Mouse (Mus musculus): ENCODE results near the gene Sema4b.

The Sema4b gene

DNA sequence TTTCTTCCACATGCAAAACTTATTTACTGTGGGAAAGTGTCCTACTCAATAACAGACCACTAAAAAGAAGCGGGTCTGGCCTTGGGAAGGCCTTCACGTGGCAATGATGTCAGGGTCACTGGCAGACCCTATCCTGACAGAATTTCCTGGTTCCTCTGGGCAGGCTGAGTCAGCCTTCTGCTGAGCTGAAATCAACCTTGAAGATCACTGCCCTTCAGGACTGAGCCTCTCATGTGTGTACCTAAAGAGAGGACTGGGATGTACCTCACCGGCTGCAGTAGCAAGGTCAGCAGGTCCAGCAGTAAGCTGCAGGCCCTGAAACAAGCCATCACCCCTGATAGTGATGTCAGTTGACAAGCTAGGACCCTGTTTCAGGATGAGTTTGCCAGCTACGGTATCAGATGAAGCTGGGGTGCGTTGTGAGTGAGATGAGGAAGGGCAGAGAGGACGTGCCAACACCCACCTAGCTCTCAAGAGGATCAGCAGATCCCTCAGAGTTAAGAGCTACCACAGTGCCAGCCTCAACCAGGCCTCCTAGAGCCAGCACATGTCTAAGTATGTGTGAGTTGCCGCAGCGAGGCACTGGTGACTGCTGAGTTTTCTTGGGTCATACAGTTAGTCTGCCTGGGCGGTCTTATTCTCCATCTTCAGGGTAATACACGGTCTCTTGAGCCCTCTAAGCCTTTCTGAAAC lies 8.5 kb upstream of the Sema4b start:
- DNase-seq: no peak

GRCm38 (mm10) chr7:80179327-80179726 lies 7.3 kb upstream of the Sema4b start:
- no peak for DNase-seq

GRCm38 (mm10) chr7:80179790-80180189 lies 6.9 kb upstream of the Sema4b start:
- DNase-seq: no peak

- no peak for DNase-seq
Measured at GRCm38 (mm10) chr7:80180202-80180601, 6.4 kb upstream of the Sema4b start.

GRCm38 (mm10) chr7:80181078-80181477 lies 5.6 kb upstream of the Sema4b start:
- DNase-seq: no peak

- DNase-seq: no peak
Measured at GRCm38 (mm10) chr7:80182139-80182538, 4.5 kb upstream of the Sema4b start.

DNA sequence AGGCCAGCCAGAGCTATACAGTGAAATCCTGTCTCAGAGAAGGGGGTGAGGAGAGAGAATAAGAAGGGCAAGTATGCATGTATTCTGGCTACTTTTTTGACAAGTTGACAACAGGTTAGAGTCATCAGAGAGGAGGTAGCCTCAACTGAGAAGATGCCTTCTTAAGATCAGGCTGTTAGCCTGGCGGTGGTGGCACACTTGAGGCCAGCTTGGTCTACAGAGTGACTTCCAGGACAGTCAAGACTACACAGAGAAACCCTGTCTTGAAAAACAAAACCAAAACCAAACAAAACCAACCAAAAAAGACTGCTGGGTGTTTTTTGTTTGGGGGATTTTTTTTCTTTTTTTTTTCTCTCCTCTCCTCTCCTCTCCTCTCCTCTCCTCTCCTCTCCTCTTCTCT lies 3.2 kb upstream of the Sema4b start:
- DNase-seq: no peak

DNA sequence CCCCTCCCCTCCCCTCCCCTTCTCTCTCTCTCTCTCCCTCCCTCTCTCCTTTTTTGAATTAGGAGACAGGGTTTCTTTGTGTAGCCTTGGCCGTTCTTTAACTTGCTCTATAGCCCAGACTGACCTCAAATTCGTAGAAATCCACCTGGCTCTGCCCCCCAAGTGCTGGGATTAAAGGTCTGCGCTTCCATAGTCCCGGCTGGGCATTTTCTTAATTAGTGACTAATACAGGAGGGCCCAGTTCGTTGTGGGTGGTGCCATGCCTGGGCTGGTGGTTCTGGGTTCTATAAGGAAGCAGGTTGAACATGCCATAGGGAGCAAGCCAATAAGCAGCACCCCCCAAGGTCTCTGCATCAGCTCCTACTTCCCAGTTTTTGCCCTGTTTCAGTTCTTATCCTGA lies 2.7 kb upstream of the Sema4b start:
- DNase-seq: no peak

- DNase-seq: no peak
Measured at GRCm38 (mm10) chr7:80184551-80184950, 2.1 kb upstream of the Sema4b start.

GRCm38 (mm10) chr7:80184968-80185367 lies 1.7 kb upstream of the Sema4b start:
- DNase-seq: no peak

- DNase-seq: no peak
Measured at GRCm38 (mm10) chr7:80186021-80186420, 620 bp upstream of the Sema4b start.

- DNase-seq: no peak
Measured at GRCm38 (mm10) chr7:80187501-80187900, 860 bp downstream of the Sema4b start.

DNA sequence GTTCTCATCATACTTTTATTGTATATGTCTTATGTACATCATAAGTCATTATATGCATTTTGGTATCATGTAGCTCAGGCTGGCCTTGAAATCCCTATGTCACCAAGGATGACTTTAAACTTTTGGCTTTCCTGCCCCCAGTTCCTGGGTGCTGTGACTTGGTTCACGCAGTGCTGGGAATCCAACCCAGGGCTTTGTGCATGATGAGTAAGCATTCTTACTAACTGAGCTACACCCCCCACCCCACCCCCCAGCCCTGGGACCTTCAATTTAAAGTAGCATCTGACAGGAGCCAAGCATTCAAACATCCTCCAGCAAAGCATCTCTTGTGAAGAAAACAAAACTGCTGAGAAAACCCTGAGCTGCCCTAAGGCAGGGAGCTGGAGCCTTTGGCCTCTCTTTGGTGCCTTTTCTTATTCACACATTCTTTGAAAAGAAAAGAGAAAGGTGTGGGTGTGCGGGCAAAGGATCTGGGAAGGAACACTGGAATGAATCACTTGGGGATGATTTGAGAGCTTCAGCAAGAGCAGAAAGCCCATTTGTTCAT lies 2.0 kb downstream of the Sema4b start:
- no peak for DNase-seq

DNA sequence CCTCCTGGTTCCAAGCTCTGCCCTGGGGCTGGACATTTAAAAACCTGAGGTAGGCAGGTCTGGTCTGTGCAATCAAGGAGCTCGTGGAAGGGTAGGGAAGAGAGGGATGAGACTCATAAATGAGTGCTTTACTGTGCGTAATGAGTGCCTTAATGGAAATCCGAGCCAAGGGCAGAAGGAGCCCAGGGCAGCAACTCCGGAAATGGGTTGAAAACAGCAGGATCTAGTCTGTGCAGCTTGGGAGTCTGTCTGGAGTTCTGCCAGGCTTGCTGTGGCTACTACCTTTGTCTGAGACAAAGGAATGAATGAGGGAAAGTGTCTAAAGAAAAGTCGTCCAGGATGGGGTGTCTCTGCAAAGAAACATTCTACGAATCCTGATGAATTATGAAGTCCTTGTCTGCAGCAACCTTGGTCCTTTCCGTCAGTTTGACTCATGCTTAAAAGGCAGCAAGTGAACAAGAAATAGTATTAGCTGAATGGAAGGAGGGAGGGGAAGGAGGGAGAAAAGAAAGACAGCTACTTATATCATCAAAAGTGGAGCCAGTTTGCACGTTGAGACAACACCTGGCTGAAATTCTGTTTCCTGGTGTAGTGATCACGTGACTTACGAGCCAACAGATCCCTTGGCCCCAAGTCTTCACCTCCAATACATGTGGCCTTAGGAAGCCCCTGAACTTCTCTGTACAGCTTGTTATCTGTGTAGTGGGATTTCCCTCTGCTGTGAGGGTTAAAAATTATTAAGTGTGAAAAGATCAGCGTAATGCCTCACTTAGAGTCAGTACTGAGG lies 2.7 kb downstream of the Sema4b start:
- no peak for DNase-seq

- DNase-seq: no peak
Measured at GRCm38 (mm10) chr7:80191455-80191854, 4.8 kb downstream of the Sema4b start.

DNA sequence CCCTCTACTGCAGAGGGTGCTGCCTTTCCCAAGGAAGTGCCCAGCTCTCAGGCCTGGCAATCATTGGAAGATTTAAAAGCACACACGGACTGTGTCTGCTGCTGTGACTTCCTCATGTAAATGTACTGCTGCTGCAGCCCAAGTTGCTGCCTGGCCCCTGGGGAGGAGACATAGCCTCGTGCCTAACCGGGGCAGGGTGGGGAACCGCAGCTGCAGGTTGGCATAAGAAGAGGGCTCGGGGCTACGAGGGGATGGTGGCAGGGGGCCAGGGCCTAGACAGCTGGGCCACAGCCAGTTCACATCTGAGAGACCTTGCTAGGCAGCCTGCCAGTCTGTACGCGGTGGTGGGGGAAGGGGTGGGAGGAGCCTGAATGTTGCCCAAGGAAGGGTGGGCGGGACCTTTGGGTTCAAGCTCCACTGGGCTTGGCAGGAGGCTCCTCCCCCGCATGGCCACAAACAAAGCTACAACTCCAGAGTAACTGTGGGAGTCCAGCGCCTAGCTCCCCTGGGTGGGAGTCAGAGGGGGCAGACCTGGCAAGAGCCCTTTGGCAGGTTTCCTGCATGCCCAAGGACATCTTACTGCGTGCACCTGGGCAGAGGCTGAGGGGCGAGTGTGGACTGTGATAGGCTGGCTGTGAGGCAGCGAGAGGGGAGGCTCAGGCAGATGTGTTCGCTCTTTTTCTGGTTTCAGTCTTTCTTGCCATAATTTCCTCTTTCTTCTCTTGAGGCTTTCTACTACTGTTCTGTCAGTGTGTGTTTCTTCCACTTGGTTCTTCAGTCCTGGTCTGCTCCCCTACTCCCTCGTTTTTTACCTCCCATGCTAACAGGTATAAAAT lies 5.8 kb downstream of the Sema4b start:
- DNase-seq: peak; percentile 74 to 88

GRCm38 (mm10) chr7:80193941-80194739 lies 7.5 kb downstream of the Sema4b start:
- no peak for DNase-seq

DNA sequence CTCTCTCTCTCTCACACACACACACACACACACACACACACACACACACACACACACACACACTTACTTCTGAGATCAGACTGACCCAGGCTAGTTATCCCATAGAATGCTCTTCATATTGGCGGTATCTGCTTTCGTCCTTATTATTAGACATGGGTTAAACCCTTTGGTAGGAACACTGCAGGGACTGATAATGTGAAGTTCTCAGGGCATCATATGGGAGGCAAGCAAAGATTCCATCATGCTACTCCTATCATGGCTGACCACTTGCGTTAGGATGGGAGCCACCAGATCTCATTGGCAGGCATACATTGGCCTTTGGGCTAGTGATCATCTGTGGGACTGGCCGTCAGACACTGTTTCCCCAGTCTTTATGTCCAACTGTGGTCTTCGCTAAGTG lies 8.5 kb downstream of the Sema4b start:
- no peak for DNase-seq

- no peak for DNase-seq
Measured at GRCm38 (mm10) chr7:80195576-80196263, 9.1 kb downstream of the Sema4b start.

DNA sequence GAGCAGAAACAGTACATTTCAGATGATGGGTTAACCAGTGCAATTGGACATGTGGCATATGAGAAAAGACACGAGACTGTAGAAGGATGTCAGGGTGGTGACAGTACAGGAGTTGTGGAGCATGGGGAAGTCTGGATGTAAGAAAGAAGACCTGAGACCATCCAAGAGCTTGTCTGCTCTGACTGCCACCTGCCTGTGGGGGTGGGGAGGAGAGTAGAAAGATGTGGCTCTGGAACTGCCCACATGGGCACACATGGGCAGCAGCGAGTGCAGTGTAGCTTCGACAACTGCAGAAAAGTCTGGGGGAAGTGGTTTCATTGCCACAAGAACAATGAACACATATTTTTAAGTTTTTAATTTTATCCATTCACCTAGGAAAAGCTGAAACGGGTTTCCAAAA lies 10.7 kb downstream of the Sema4b start:
- DNase-seq: peak in 1 of 2 experiments; percentile 53

GRCm38 (mm10) chr7:80197941-80198778 lies 11.5 kb downstream of the Sema4b start:
- DNase-seq: peak; percentile 76 to 83

Measured in cerebellum, postnatal 14 days (tissue).